Mouse (Mus musculus): Measurements from ENCODE around the gene Zc3h10.

DNA sequence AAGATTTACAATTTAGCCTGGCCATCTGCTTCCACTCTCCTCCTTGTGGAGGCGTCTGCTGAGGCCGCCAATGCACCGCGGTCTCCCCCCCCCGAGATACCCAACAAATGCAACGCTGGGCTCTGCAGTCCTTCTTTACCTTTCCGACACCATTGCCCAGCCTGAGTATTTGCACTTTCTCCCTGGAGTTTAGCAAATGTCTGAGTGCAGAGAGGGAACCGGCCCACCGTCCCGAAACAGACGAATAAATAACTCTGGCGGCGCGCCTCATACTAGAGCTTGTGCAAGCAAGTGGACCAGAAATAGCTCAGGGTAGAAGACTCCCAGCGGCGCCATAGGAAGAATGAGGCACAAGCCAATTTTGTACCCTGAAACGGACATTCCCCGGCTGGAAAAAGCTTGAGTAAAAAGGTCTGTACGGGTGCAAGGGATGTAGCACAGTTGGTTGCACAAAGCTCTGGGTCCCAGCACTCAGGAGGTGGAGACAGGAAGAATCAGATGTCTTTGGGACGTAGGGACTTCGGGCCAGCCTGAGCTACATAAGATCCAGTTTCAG is 48.4 kb downstream of the Zc3h10 start:
- TF ChIP-seq CTCF (IDR thresholded peaks at IDR 0.05; ENCODE audit: low read depth), result no peak
- TF ChIP-seq EP300 (IDR thresholded peaks at IDR 0.05; ENCODE audit: low read depth), result no peak; the same call in 1 of the 2 replicates
